Mouse (Mus musculus) spleen, adult 18-20 months (tissue): ENCODE measurements at regions not wholly inside any gene's neighbourhood (a gene's known extent, or its start where the extent isn't known, plus 50 kb on each side); places are given as distances from the start of the nearest gene placed in this dataset.
A peak's percentile ranks its signal among the peaks of the same experiment; 100 is the strongest.
"Not testable (repeated sequence)": the region's sequence is repeated elsewhere in the genome, so short reads cannot be mapped to it uniquely, and the experiment has no call there.

ENCODE experiments used
- DNase-seq, 2 experiments: peaks; one replicate each; pipeline ENCODE4 v3.0.0; 2022; ENCODE audit warnings: mixed read lengths in 2 of 2

- not testable (repeated sequence) for DNase-seq
These were observed 124.6 kb upstream of the Mrpl21 start for GRCm38 (mm10) chr19:3158149-3158548.

GRCm38 (mm10) chr19:3159346-3159745, 123.4 kb upstream of the Mrpl21 start:
- no peak for DNase-seq

- DNase-seq, result no peak
These were observed 115.0 kb upstream of the Mrpl21 start for GRCm38 (mm10) chr19:3167683-3168082.

GRCm38 (mm10) chr19:3182625-3183024, 100.1 kb upstream of the Mrpl21 start:
- no peak for DNase-seq

DNA sequence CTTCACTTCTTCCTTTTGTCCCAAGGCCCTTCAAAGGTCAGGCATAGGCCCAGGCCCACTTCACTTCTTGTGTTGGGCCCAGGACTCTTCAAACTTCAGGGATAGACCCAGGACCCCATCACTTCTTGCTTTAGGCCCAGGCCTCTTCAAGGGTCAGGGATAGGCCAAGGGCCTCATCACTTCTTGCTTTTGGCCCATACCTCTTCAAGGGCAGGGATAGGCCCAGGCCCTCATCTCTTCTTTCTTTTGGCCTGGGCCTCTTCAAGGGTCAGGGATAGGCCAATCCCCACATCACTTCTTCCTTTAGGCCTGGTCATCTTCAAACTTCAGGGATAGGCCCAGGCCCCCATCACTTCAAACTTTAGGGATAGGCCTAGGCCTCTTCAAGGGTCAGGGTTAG, 90.1 kb upstream of the Mrpl21 start:
- DNase-seq, result no peak

DNA sequence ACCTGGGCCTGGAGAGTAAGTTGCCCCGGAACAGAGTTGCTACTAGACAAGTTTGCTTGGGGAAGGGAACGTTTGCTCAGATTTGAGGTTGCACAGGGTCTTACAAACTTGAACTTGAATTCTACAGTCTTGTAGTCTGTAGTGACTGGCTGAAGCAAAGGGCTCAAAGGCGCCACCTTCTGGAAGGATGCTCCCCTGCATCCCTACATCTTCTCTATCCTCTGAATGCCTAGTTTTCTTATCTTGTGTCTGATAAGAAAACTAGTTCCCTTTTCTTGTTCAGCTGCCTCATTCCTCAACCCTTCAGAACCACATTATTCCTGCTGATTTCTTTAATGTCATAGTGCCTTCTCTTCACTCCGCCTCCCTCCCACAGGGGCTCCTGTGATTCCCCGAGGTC, 78.2 kb upstream of the Mrpl21 start:
- DNase-seq, result peak in 1 of 2 experiments; percentile 17

- DNase-seq, result not testable (repeated sequence)
These were observed 77.3 kb upstream of the Mrpl21 start for GRCm38 (mm10) chr19:3205406-3205805.

DNA sequence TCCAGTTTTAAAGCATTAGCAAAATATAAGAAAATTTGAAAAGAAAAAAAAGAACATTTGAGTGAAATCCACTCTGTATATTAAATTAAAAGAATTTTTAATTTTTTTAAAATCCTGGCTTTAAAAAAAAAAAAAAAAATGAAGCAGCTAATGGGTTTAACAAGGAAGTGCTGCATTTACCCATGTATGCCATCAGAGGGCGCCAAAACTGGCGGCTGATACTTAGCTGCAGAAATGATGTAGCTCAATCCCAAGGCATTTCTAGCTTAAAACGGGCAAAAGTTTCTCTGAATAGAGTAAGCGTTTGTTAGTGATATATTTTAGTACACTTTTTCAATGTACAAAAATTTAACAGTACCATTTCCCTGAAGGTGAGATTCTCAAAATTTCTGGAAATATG, 74.4 kb upstream of the Mrpl21 start:
- DNase-seq, result peak in 1 of 2 experiments; percentile 12
